Mouse (Mus musculus) midbrain, postnatal 0 days (tissue): ENCODE data around the gene Gm49373. TPM values are rescaled to one million over a fixed set of nuclear protein-coding genes. Genes with fewer than 3 reads are reported as not detected.

Source experiments
- ATAC-seq: fragments of 200-750 bp; cut with Nextera tagmentation; 2 replicates; pipeline ENCODE4 v1.8.0; 2017; ENCODE audit warnings: moderate number of reproducible peaks, mild to moderate bottlenecking, moderate TSS enrichment, moderate library complexity; ENCODE audit not compliant: low FRiP score
- DNase-seq: peaks from one replicate; pipeline ENCODE4 v3.0.0-alpha.2; 2015; ENCODE audit warnings: low spot score
- H3K27ac ChIP-seq: fragments of 300-500 bp; sonication (generic); 2 replicates; pipeline ENCODE4 v1.5.1; 2014; ENCODE audit warnings: low read depth, mild to moderate bottlenecking, low read length, mixed read lengths
- H3K27me3 ChIP-seq: fragments of 300-500 bp; sonication (generic); 2 replicates; pipeline ENCODE4 v1.6.1; 2014; ENCODE audit warnings: low read length, control low read depth, mixed read lengths; ENCODE audit not compliant: insufficient read depth
- H3K36me3 ChIP-seq: fragments of 300-500 bp; sonication (generic); 2 replicates; pipeline ENCODE4 v1.6.1; 2014; ENCODE audit warnings: low read length, control low read depth, mixed read lengths; ENCODE audit not compliant: insufficient read depth
- H3K4me1 ChIP-seq: fragments of 300-500 bp; sonication (generic); 2 replicates; pipeline ENCODE4 v1.6.1; 2014; ENCODE audit warnings: mild to moderate bottlenecking, control low read depth, antibody characterized with exemption, low read length, mixed read lengths; ENCODE audit not compliant: insufficient read depth
- H3K4me2 ChIP-seq: fragments of 300-500 bp; sonication (generic); 2 replicates; pipeline ENCODE4 v1.6.1; 2014; ENCODE audit warnings: low read depth, mild to moderate bottlenecking, low read length, mixed read lengths; ENCODE audit not compliant: poor library complexity, severe bottlenecking
- H3K4me3 ChIP-seq: fragments of 300-500 bp; sonication (generic); 2 replicates; pipeline ENCODE4 v1.5.1; 2014; ENCODE audit warnings: low read depth, mild to moderate bottlenecking, low read length, moderate library complexity
- H3K9ac ChIP-seq: fragments of 300-500 bp; sonication (generic); replicated peaks from 2 replicates; pipeline ENCODE4 v1.6.1; 2014; ENCODE audit warnings: mild to moderate bottlenecking, low read length, moderate library complexity, mixed read lengths; ENCODE audit not compliant: poor library complexity, severe bottlenecking
- H3K9me3 ChIP-seq: fragments of 300-500 bp; sonication (generic); 2 replicates; pipeline ENCODE4 v1.6.1; 2016; ENCODE audit warnings: low read length, control low read depth
- CTCF ChIP-seq: IDR thresholded peaks from 2 replicates; pipeline ENCODE4 v1.5.1; 2016; ENCODE audit warnings: antibody characterized with exemption, mild to moderate bottlenecking
- WGBS: fragments of 180-500 bp; shearing (Covaris S2); extraction: QIAGEN DNeasy Blood & Tissue Kit; methylation state at CpG from one replicate; pipeline ENCODE4 v1.1.7; 2014; 5-methylcytosine and 5-hydroxymethylcytosine counted together
- polyA plus RNA-seq: library from polyadenylated mRNA; unstranded; fragments of >200 nt; fragmentation: Nextera tagmentation; extraction: Ambion mirVana; gene quantifications from 2 replicates; pipeline ENCODE4 v1.2.1, GENCODE M21; 2015
- total RNA-seq: library from RNA; depleted of rRNA; stranded (reverse); fragments of >200 nt; gene quantifications from 2 replicates; pipeline ENCODE4 v1.2.3, GENCODE M21; 2014

Gene Gm49373
- total and polyA plus RNA-seq, 2 experiments from 2014 or later: 0.94 to 2.7 TPM

DNA sequence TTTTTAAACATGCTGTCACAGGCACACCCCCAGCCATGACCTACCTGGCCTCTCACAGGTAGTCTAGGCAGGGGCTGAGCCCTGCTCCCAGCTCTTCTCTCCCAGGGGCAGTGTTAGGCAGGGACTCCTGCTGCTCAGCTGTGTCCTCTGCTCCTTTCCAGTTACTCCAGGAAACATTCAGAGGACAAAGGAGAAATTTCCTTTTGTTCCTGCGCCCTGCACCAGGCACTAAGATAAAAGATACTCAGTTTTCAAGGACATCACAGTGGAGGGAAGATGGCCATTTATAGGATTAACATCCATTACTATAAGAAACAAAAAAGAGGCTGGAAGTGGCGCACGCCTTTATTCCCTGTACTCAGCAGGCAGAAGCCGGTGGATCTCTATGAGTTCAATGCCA lies 23.1 kb upstream of the Gm49373 start:
- Histone ChIP-seq H3K36me3 (no peaks in the 10 kb centered on the region), H3K27me3 (no peaks in the 10 kb centered on the region), H3K9me3 (no peaks in the 10 kb centered on the region), H3K27ac (no peak overlapping the region), H3K4me2 (no peak overlapping the region), H3K4me1 (peaks cover under 1% of the 10 kb centered on the region; the same call in 1 of the 2 replicates), H3K4me3 (no peak overlapping the region), H3K9ac (no peak overlapping the region)
- DNase-seq: no peak
- TF ChIP-seq CTCF: no peak
- WGBS: 48% methylated on average over 4 of the region's 4 CpGs
- no peak for ATAC-seq

DNA sequence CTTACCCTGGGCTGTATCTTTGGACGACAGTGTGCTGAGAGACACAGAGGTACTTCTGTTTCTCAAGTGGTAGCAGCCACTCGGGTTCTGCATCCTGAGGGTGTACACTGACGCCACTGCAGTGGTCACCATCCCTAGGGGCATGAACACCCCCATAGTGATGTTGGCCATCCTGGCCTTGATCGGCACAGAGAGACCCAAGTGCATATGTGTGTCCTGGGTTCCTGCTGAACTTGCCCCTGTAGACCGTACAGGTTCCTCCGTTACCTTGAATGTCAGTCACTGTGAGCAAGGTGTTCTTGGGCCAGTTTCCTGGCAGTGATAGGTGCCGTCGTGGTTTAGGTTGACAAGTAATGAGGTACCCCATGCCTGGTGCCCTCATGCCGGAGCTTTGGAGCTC lies 20.5 kb upstream of the Gm49373 start:
- Histone ChIP-seq H3K27ac (no peak overlapping the region), H3K9me3 (no peaks in the 10 kb centered on the region), H3K4me2 (no peak overlapping the region), H3K27me3 (no peaks in the 10 kb centered on the region), H3K9ac (no peak overlapping the region), H3K4me1 (peaks cover 9% of the 10 kb centered on the region), H3K4me3 (no peak overlapping the region), H3K36me3 (peaks cover 8% of the 10 kb centered on the region)
- 92% methylated on average over 9 of the region's 9 CpGs for WGBS
- no peak for DNase-seq
- no peak for TF ChIP-seq CTCF
- ATAC-seq: no peak

DNA sequence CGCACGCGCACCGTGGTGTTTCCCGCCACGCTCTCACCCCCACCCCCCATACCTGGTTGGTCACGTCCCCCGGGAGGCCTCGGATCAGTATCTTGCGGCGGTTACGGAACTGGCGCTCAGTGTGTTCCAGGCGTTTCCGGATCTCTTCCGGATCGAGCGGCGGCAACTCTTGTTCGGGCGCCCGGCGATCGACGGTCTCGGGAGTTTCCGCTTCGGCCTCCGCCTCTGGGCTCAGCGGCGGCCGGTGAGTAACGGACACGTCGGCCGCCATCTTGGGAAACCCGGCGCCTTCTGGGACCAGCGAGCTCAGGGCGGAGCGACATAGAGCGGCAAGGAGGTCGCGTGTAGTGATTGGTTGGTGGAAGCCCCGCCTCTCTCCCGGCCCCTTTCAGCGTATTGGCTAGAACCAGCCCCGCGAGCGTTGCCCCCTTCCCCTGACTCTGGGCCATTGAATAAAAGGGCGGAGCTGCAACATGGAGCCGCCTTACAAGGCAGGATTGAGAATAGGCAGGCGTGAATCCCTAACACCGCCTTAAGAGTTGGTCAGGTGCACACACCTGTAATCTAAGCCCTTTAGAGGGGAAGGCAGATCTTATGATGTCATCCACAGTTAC lies 18.9 kb upstream of the Gm49373 start, which contains the start of the genes Gm38431 and Raver1:
Gene Gm38431, minus strand, starts transcription at position 291 of the 614 bp plus-strand sequence.
Gene Raver1, minus strand, starts transcription at position 302 of the 614 bp plus-strand sequence.
- H3K9ac ChIP-seq: peak within 1 kb of the TSS; percentile 67

DNA sequence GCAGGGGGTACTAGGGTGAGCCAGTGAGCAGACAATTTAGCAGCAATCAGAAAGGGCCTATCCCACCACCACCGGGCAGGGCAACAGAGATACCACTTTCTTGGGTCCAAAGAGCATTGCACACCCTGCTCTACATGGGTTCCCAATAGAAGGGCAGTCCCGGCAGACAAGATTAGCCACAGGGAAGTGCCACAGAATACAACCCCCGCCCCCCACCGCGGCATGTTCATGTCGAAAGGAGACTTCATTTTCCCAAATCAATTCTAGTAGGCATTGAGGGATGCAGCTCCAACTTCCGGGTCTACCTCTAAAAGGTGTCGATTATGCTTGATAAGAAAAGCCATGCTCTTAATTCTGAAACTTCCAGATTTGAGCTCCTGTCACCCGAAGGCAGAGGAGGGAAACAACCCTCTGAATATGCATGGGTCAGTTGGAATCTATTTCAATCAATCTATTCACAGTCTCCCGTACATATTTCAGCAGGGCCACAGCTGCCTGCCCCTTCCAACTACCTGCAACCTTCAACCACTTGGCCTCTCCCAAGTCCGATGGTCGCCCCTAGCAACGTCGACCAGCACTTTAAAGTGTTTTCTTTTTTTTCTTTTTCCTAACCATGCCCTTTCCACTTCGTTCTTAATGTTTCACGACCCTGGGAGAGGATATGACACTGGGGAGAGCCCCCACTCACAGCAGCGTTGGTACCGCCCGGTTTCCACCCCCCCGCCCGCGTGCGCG lies 18.2 kb upstream of the Gm49373 start:
- H3K9ac ChIP-seq: peak overlapping the region; percentile 67
- peaks cover 9% of the 10 kb centered on the region for H3K4me1 ChIP-seq
- no peaks in the 10 kb centered on the region for H3K27me3 ChIP-seq
- peak; percentile 18; the same call in 1 of the 2 replicates for ATAC-seq
- H3K36me3 ChIP-seq: peaks cover 27% of the 10 kb centered on the region
- peak overlapping the region; percentile 84 for H3K4me2 ChIP-seq
- peak overlapping the region; percentile 92 for H3K27ac ChIP-seq
- no peaks in the 10 kb centered on the region for H3K9me3 ChIP-seq
- peak overlapping the region; percentile 65 for H3K4me3 ChIP-seq
- WGBS: 2% methylated on average over 24 of the region's 24 CpGs
- TF ChIP-seq CTCF: no peak
- no peak for DNase-seq

More for the DNA sequence above, 18.9 kb upstream of the Gm49373 start, which contains the start of the genes Gm38431 and Raver1:
- Histone ChIP-seq H3K27me3 (no peaks in the 10 kb centered on the region), H3K4me2 (peak within 1 kb of the TSS; percentile 84), H3K9me3 (no peaks in the 10 kb centered on the region), H3K27ac (peak within 1 kb of the TSS; percentile 92), H3K4me1 (peaks cover 9% of the 10 kb centered on the region), H3K36me3 (peaks cover 20% of the 10 kb centered on the region), H3K4me3 (peak within 1 kb of the TSS; percentile 65)
- no peak for TF ChIP-seq CTCF
- ATAC-seq (peak; percentile 99), DNase-seq (peak; percentile 99)
- under 1% methylated on average over 54 of the region's 54 CpGs for WGBS

DNA sequence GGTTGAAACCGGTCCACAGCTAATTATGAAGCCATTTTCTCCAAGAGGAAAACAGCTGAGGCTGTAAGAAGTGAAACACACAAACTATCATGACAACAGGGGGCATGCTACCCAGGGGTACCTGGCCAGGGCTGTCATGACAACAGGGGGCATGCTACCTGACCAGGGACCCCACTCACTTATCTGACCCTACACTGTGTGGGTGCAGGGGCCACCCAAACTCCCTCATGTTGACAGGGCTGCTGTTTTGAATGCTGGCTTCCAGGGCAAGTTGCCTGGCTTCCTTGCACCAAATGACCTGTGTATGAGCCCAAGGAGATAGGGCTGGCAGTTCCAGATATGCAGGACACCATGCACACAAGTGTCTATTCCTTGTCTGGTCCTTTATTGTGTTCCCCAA lies 17.6 kb upstream of the Gm49373 start:
- 90% methylated on average over 1 of the region's 1 CpGs for WGBS
- TF ChIP-seq CTCF: no peak
- Histone ChIP-seq H3K9me3 (no peaks in the 10 kb centered on the region), H3K4me2 (peak overlapping the region; percentile 84), H3K27me3 (no peaks in the 10 kb centered on the region), H3K9ac (peak overlapping the region; percentile 67; the same call in 1 of the 2 replicates), H3K4me1 (peaks cover 9% of the 10 kb centered on the region), H3K36me3 (peaks cover 31% of the 10 kb centered on the region), H3K27ac (no peak overlapping the region; the same call in 1 of the 2 replicates), H3K4me3 (peak overlapping the region; percentile 65)
- ATAC-seq: no peak
- DNase-seq: no peak

DNA sequence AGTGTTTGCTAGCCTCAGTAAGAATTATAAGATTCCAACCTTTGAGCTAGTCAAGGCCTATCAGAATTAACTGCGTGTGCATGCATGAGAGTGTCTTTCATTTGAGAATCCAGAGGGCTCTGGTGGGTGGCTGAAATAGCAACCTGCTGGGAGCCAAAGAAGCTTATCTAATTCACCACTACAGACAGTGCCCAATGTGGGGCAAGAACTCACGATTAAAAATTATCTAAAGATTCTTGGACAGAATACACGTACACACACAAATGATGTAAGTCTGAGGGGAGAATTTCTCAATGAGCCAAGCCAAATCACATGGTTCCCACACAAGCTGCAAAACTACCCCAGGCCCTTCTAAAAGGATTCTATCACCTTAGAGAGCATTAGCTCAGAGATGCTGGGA lies 10.4 kb upstream of the Gm49373 start:
- Histone ChIP-seq H3K4me2 (no peak overlapping the region), H3K4me3 (no peak overlapping the region), H3K36me3 (peaks cover 63% of the 10 kb centered on the region), H3K4me1 (no peaks in the 10 kb centered on the region), H3K27me3 (no peaks in the 10 kb centered on the region), H3K9me3 (no peaks in the 10 kb centered on the region), H3K9ac (no peak overlapping the region), H3K27ac (no peak overlapping the region)
- TF ChIP-seq CTCF: no peak
- DNase-seq (no peak), ATAC-seq (no peak)
- 63% methylated on average over 3 of the region's 3 CpGs for WGBS
